28 mouse cellular contexts compared by ENCODE assay signal in genomic region chr17:68046341-68046675, GRCm38 (mm10). TPM values are rescaled to one million over a fixed set of nuclear protein-coding genes. Genes with fewer than 3 reads are reported as not detected.
DNase-seq lines count a peak whose midpoint lies in the region; ATAC-seq and TF ChIP-seq lines count a peak whose summit lies in the region.
"Had no signal": no experiment of that assay in that cellular context is flagged by ENCODE, and none has a peak within 500 bp of the region (broad histone marks: within the 10 kb centered on the region; RNA-seq: fewer than 3 reads in every experiment).

No protein-coding gene starts in this region.

- H3K27ac ChIP-seq in liver, embryonic 11.5 days (ENCODE audit: low read depth, low read length) = no peak overlapping the region
- no peak overlapping the region for H3K27ac ChIP-seq in liver, embryonic 12.5 days
- peak overlapping the region; percentile 80 for H3K27ac ChIP-seq in embryonic facial prominence, embryonic 12.5 days
- H3K27ac ChIP-seq in embryonic fibroblast, embryonic 13.5 days (ENCODE audit: insufficient read depth, low read length) = peak overlapping the region; percentile 41; the same call in 1 of the 2 replicates
- H3K27ac ChIP-seq: forebrain, embryonic 12.5 days; hindbrain, embryonic 10.5 days; hindbrain, postnatal 0 days; liver, embryonic 15.5 days; neural tube, embryonic 12.5 days had no signal

- H3K9me3 ChIP-seq in liver, embryonic 11.5 days (ENCODE audit: control insufficient read depth, low read length) = no peaks in the 10 kb centered on the region
- no peaks in the 10 kb centered on the region for H3K9me3 ChIP-seq in liver, embryonic 12.5 days (replicated peaks)
- no peaks in the 10 kb centered on the region for H3K9me3 ChIP-seq in embryonic facial prominence, embryonic 12.5 days
- H3K9me3 ChIP-seq: forebrain, embryonic 12.5 days; hindbrain, embryonic 10.5 days; liver, embryonic 15.5 days; neural tube, embryonic 12.5 days had no signal

- H3K27me3 ChIP-seq in liver, embryonic 11.5 days (replicated peaks; ENCODE audit: control insufficient read depth, insufficient read depth, low read length) = no peaks in the 10 kb centered on the region
- no peaks in the 10 kb centered on the region for H3K27me3 ChIP-seq in liver, embryonic 12.5 days (replicated peaks)
- H3K27me3 ChIP-seq in embryonic facial prominence, embryonic 12.5 days = no peaks in the 10 kb centered on the region
- no peaks in the 10 kb centered on the region for H3K27me3 ChIP-seq in myocyte (ENCODE audit: control insufficient read depth, insufficient read depth, insufficient read length)
- H3K27me3 ChIP-seq: forebrain, embryonic 12.5 days; liver, embryonic 15.5 days; megakaryocyte, embryonic 14.5 days; neural tube, embryonic 12.5 days had no signal

- no peak overlapping the region for H3ac ChIP-seq in myocyte (ENCODE audit: control insufficient read depth, insufficient read length)

- H3K36me3 ChIP-seq in liver, embryonic 11.5 days (ENCODE audit: control insufficient read depth, insufficient read depth, low read length) = no peaks in the 10 kb centered on the region
- no peaks in the 10 kb centered on the region for H3K36me3 ChIP-seq in liver, embryonic 12.5 days
- no peaks in the 10 kb centered on the region for H3K36me3 ChIP-seq in embryonic facial prominence, embryonic 12.5 days
- no peaks in the 10 kb centered on the region for H3K36me3 ChIP-seq in myocyte (ENCODE audit: control insufficient read depth, insufficient read depth)
- H3K36me3 ChIP-seq: forebrain, embryonic 12.5 days; hindbrain, embryonic 10.5 days; liver, embryonic 15.5 days; neural tube, embryonic 12.5 days had no signal

- WGBS in liver, embryonic 11.5 days = 78% methylated on average over 7 of the region's 7 CpGs
- WGBS in liver, embryonic 12.5 days (ENCODE audit: insufficient replicate concordance) = 67% methylated on average over 7 of the region's 7 CpGs
- WGBS in embryonic facial prominence, embryonic 12.5 days = 56% methylated on average over 7 of the region's 7 CpGs

- no peak for ATAC-seq in liver, embryonic 11.5 days (replicated peaks; ENCODE audit: low FRiP score)
- ATAC-seq in liver, embryonic 12.5 days = no peak
- no peak for ATAC-seq in embryonic facial prominence, embryonic 12.5 days (ENCODE audit: insufficient number of reproducible peaks, insufficient read depth, low FRiP score, low TSS enrichment)
- ATAC-seq: hindbrain, postnatal 0 days had no signal

- H3K4me1 ChIP-seq in liver, embryonic 11.5 days (replicated peaks; ENCODE audit: control insufficient read depth, insufficient read depth, low read length) = no peaks in the 10 kb centered on the region
- no peaks in the 10 kb centered on the region for H3K4me1 ChIP-seq in liver, embryonic 12.5 days
- H3K4me1 ChIP-seq in embryonic facial prominence, embryonic 12.5 days = peaks cover 21% of the 10 kb centered on the region
- H3K4me1 ChIP-seq in embryonic fibroblast, embryonic 13.5 days (ENCODE audit: control insufficient read depth, insufficient read depth, low read length) = peaks cover 3% of the 10 kb centered on the region; the same call in 1 of the 2 replicates
- H3K4me1 ChIP-seq: forebrain, embryonic 12.5 days; hindbrain, embryonic 10.5 days; liver, embryonic 15.5 days; megakaryocyte, embryonic 14.5 days; neural tube, embryonic 12.5 days had no signal

- H3K9ac ChIP-seq in liver, embryonic 11.5 days (ENCODE audit: low read depth, low read length) = no peak overlapping the region
- no peak overlapping the region for H3K9ac ChIP-seq in liver, embryonic 12.5 days
- H3K9ac ChIP-seq in embryonic facial prominence, embryonic 12.5 days = no peak overlapping the region
- H3K9ac ChIP-seq: forebrain, embryonic 12.5 days; liver, embryonic 15.5 days; neural tube, embryonic 12.5 days had no signal

- DNase-seq in liver, embryonic 11.5 days (ENCODE audit: low spot score) = peak; percentile 25
- no peak for DNase-seq in urinary bladder, adult 2 months (ENCODE audit: low spot score)
- no peak for DNase-seq in urinary bladder, postnatal 14 days (ENCODE audit: low spot score)
- no peak for DNase-seq in layer of hippocampus, postnatal 10 days (ENCODE audit: low spot score in 2 of 2)
- DNase-seq: adrenal gland, adult 8-10 months; B cell, adult 2 months; cerebellum, adult 11-12 months; cerebellum, postnatal 14 days; kidney, adult 2 months; left cerebral cortex, postnatal 4 days; midbrain, embryonic 14.5 days; retina, postnatal 1 day; right cerebral cortex, postnatal 25 days; spleen, adult 18-20 months; thymus, adult 18-20 months; thymus, postnatal 36 days had no signal

- TF ChIP-seq POLR2A in embryonic fibroblast, embryonic 13.5 days (IDR thresholded peaks at IDR 0.05; ENCODE audit: low read depth, low read length) = no peak
- no peak for TF ChIP-seq POLR2A in myocyte (IDR thresholded peaks at IDR 0.05; ENCODE audit: insufficient read length, low read depth)

- TF ChIP-seq CTCF in embryonic fibroblast, embryonic 13.5 days (IDR thresholded peaks at IDR 0.05; ENCODE audit: borderline replicate concordance, insufficient read depth, low read length) = no peak

- H3K4me2 ChIP-seq in liver, embryonic 11.5 days = no peak overlapping the region
- H3K4me2 ChIP-seq in liver, embryonic 12.5 days = no peak overlapping the region
- no peak overlapping the region for H3K4me2 ChIP-seq in embryonic facial prominence, embryonic 12.5 days (replicated peaks)
- peak overlapping the region; percentile 70 for H3K4me2 ChIP-seq in myocyte (ENCODE audit: low read depth)
- H3K4me2 ChIP-seq: forebrain, embryonic 12.5 days; liver, embryonic 15.5 days; neural tube, embryonic 12.5 days had no signal

- H3K4me3 ChIP-seq in liver, embryonic 11.5 days (ENCODE audit: low read depth, low read length) = no peak overlapping the region
- no peak overlapping the region for H3K4me3 ChIP-seq in liver, embryonic 12.5 days
- H3K4me3 ChIP-seq in embryonic facial prominence, embryonic 12.5 days = no peak overlapping the region
- H3K4me3 ChIP-seq in embryonic fibroblast, embryonic 13.5 days (ENCODE audit: insufficient read depth, low read length) = no peak overlapping the region
- no peak overlapping the region for H3K4me3 ChIP-seq in myocyte
- H3K4me3 ChIP-seq: erythroblast, embryonic 14.5 days; forebrain, embryonic 12.5 days; hindbrain, embryonic 10.5 days; liver, embryonic 15.5 days; megakaryocyte, embryonic 14.5 days; neural tube, embryonic 12.5 days had no signal

- H3K79me2 ChIP-seq in myocyte (ENCODE audit: control insufficient read depth, insufficient read depth) = no peaks in the 10 kb centered on the region

TF ChIP-seq in myocyte, 11 proteins besides CTCF, POLR2A, EP300 and RAD21:
- TF ChIP-seq TCF3 (IDR thresholded peaks at IDR 0.05; ENCODE audit: insufficient read length, low read depth) (peak; percentile 92), MYOG (IDR thresholded peaks at IDR 0.05; ENCODE audit: control insufficient read depth in 1 of 3, insufficient read depth in 1 of 3, insufficient read length in 2 of 3, low read depth in 2 of 3) (peak; percentile 78 to 93 (median 93)), POLR2AphosphoS2 (IDR thresholded peaks at IDR 0.05; ENCODE audit: insufficient read length, low read depth) (no peak), USF1 (IDR thresholded peaks at IDR 0.05; ENCODE audit: low read depth) (no peak), TCF12 (IDR thresholded peaks at IDR 0.05; ENCODE audit: insufficient read depth, poor library complexity, severe bottlenecking) (peak; percentile 91), E2F4 (IDR thresholded peaks at IDR 0.05; ENCODE audit: insufficient read depth) (no peak), MYOD1 (IDR thresholded peaks at IDR 0.05; ENCODE audit: control insufficient read depth in 1 of 3, insufficient read length in 2 of 3, low read depth in 2 of 3) (peak; percentile 98 to 100 (median 100)), SRF (IDR thresholded peaks at IDR 0.05; ENCODE audit: control insufficient read depth, insufficient read length, low read depth) (no peak), REST (IDR thresholded peaks at IDR 0.05; ENCODE audit: insufficient read depth, insufficient read length) (no peak), MAX (IDR thresholded peaks at IDR 0.05; ENCODE audit: low read depth) (no peak), CEBPB (IDR thresholded peaks at IDR 0.05; ENCODE audit: insufficient read depth, poor library complexity, severe bottlenecking) (no peak)
TF ChIP-seq in myocyte: peak in this region for 4.

RNA-seq across cellular contexts. Expression of gene Arhgap28, which starts 42.4 kb away (rescaled TPM):
- 16.5 and 20.7 TPM in 2 replicates for polyA plus RNA-seq in liver, embryonic 11.5 days (2014; fragmentation: Nextera tagmentation; extraction: Ambion mirVana)
- 5.9 and 6.8 TPM in 2 replicates for polyA plus RNA-seq in liver, embryonic 12.5 days (2016; fragmentation: Nextera tagmentation; extraction: Ambion mirVana)
- 79.3 and 81.3 TPM in 2 replicates for polyA plus RNA-seq in embryonic facial prominence, embryonic 12.5 days (2016; fragmentation: Nextera tagmentation; extraction: Ambion mirVana)
- 21.4 and 39.2 TPM in 2 replicates for polyA plus RNA-seq in embryonic fibroblast, embryonic 13.5 days (2011; ENCODE audit: insufficient read length, low read depth, missing spikeins)
- polyA plus RNA-seq in myocyte (2012; fragmentation: generic; extraction: Trizol) = 19.8 TPM
- polyA plus RNA-seq in urinary bladder, adult 2 months (2012; rRNA removed) = 9.3 and 9.7 TPM in 2 replicates
- 1 to 10 TPM; 1.5 to 1.6 TPM for total RNA-seq in layer of hippocampus, postnatal 10 days (2021)
- total RNA-seq: MEL had no signal
- polyA plus RNA-seq: erythroblast, embryonic 14.5 days had no signal

Comparison
In these comparisons a context has a peak if more than half of its experiments do, and no peak if none do; other contexts are left out.
1. H3K27ac ChIP-seq: peak in embryonic facial prominence, embryonic 12.5 days (single experiment) and embryonic fibroblast, embryonic 13.5 days (single experiment); none in liver, embryonic 11.5 days (single experiment) and liver, embryonic 12.5 days (single experiment).